22 mouse cellular contexts compared by ENCODE assay signal in the genomic region with DNA sequence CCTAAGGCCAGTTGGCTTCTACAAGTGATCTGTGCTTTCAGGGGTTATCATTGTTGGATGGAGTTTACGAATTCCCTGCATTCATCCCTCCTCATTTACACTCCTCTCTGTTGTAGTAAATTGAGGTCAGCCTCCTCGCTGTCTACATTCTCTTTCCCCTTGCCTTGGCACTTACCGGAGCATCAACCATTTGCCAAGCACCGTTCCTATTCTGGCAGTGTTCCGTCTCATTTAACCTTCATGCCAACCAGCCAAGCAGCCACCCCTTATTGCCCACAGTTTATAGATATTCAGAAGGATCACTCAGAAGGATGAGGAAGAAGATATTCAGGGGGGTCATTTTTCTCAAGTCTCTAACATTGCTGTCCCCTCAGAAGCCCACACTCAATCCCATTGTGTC.
DNase-seq lines count a peak whose midpoint lies in the region; ATAC-seq and TF ChIP-seq lines count a peak whose summit lies in the region.
"Had no signal": no experiment of that assay in that cellular context is flagged by ENCODE, and none has a peak within 500 bp of the region (broad histone marks: within the 10 kb centered on the region; RNA-seq: fewer than 3 reads in every experiment).

No protein-coding gene starts in this region.

- no peak for TF ChIP-seq POLR2A in brain, embryonic 14.5 days (IDR thresholded peaks at IDR 0.05; ENCODE audit: borderline replicate concordance, extremely low read depth, insufficient read depth, insufficient read length, poor library complexity, severe bottlenecking)

- H3K27me3 ChIP-seq in intestine, embryonic 14.5 days (replicated peaks; ENCODE audit: control insufficient read depth, insufficient read depth, low read length) = no peaks in the 10 kb centered on the region
- no peaks in the 10 kb centered on the region for H3K27me3 ChIP-seq in intestine, postnatal 0 days (replicated peaks; ENCODE audit: control insufficient read depth, insufficient read depth, low read length)
- no peaks in the 10 kb centered on the region for H3K27me3 ChIP-seq in liver, postnatal 0 days (ENCODE audit: insufficient read depth, low read length)
- H3K27me3 ChIP-seq: CH12.LX; hindbrain, embryonic 12.5 days; hindbrain, embryonic 15.5 days; intestine, embryonic 15.5 days had no signal

- H3K9ac ChIP-seq in intestine, embryonic 14.5 days (ENCODE audit: low read length) = no peak overlapping the region
- no peak overlapping the region for H3K9ac ChIP-seq in intestine, postnatal 0 days (ENCODE audit: low read depth, low read length)
- no peak overlapping the region for H3K9ac ChIP-seq in liver, postnatal 0 days (replicated peaks)
- H3K9ac ChIP-seq: hindbrain, embryonic 12.5 days; hindbrain, embryonic 15.5 days; intestine, embryonic 15.5 days had no signal

- no peaks in the 10 kb centered on the region for H3K36me3 ChIP-seq in intestine, embryonic 14.5 days (ENCODE audit: control insufficient read depth, insufficient read depth, low read length)
- no peaks in the 10 kb centered on the region for H3K36me3 ChIP-seq in intestine, postnatal 0 days (ENCODE audit: control insufficient read depth, insufficient read depth)
- no peaks in the 10 kb centered on the region for H3K36me3 ChIP-seq in liver, postnatal 0 days (replicated peaks; ENCODE audit: insufficient read depth, low read length)
- H3K36me3 ChIP-seq: G1E; hindbrain, embryonic 12.5 days; hindbrain, embryonic 15.5 days; intestine, embryonic 15.5 days had no signal

- H3K27ac ChIP-seq in intestine, embryonic 14.5 days (ENCODE audit: low read depth) = no peak overlapping the region
- H3K27ac ChIP-seq in intestine, postnatal 0 days (ENCODE audit: low read depth, low read length) = no peak overlapping the region
- H3K27ac ChIP-seq in liver, postnatal 0 days (ENCODE audit: low read depth) = no peak overlapping the region
- H3K27ac ChIP-seq: heart, adult 2 months; hindbrain, embryonic 12.5 days; hindbrain, embryonic 15.5 days; intestine, embryonic 15.5 days had no signal

- no peaks in the 10 kb centered on the region for H3K4me1 ChIP-seq in intestine, embryonic 14.5 days (replicated peaks; ENCODE audit: control insufficient read depth, insufficient read depth, low read length)
- no peaks in the 10 kb centered on the region for H3K4me1 ChIP-seq in intestine, postnatal 0 days (replicated peaks; ENCODE audit: control insufficient read depth, insufficient read depth, low read length)
- H3K4me1 ChIP-seq in liver, postnatal 0 days (ENCODE audit: insufficient read depth) = no peaks in the 10 kb centered on the region
- H3K4me1 ChIP-seq: hindbrain, embryonic 12.5 days; hindbrain, embryonic 15.5 days; intestine, embryonic 15.5 days had no signal

- H3K4me2 ChIP-seq in intestine, embryonic 14.5 days (ENCODE audit: low read length) = no peak overlapping the region
- H3K4me2 ChIP-seq in intestine, postnatal 0 days (replicated peaks; ENCODE audit: low read depth) = no peak overlapping the region
- H3K4me2 ChIP-seq in liver, postnatal 0 days (ENCODE audit: low read depth, low read length) = no peak overlapping the region
- H3K4me2 ChIP-seq: heart, embryonic 11.5 days; hindbrain, embryonic 12.5 days; hindbrain, embryonic 15.5 days; intestine, embryonic 15.5 days had no signal

- H3K9me3 ChIP-seq in intestine, embryonic 14.5 days (ENCODE audit: control insufficient read depth, low read length) = no peaks in the 10 kb centered on the region
- H3K9me3 ChIP-seq in intestine, postnatal 0 days (ENCODE audit: control insufficient read depth) = no peaks in the 10 kb centered on the region
- H3K9me3 ChIP-seq in liver, postnatal 0 days (ENCODE audit: low read length) = no peaks in the 10 kb centered on the region
- H3K9me3 ChIP-seq: G1E; hindbrain, embryonic 12.5 days; hindbrain, embryonic 15.5 days; intestine, embryonic 15.5 days had no signal

- no peak for TF ChIP-seq EP300 in liver, postnatal 0 days (IDR thresholded peaks at IDR 0.05; ENCODE audit: low read depth)

- peak; percentile 37 to 55 for DNase-seq in cerebellum, postnatal 14 days
- DNase-seq in cerebellum, postnatal 4 days (ENCODE audit: low spot score in 2 of 2) = no peak
- peak; percentile 28 for DNase-seq in intestine, embryonic 14.5 days (ENCODE audit: low spot score)
- peak; percentile 2 for DNase-seq in liver, postnatal 0 days
- no peak for DNase-seq in liver
- DNase-seq in brain, embryonic 14.5 days (ENCODE audit: low read depth) = peak; percentile 35
- DNase-seq: adrenal gland, adult 2 months; adrenal gland, postnatal 14 days; B cell, adult 2 months; cerebellum, adult 11-12 months; cerebellum, adult 9-10 months; cerebellum, postnatal 36 days; gastrocnemius, postnatal 25 days; heart, adult 2 months had no signal

- no peak for TF ChIP-seq CTCF in intestine, postnatal 0 days (IDR thresholded peaks at IDR 0.05; ENCODE audit: low read depth)
- TF ChIP-seq CTCF in liver, postnatal 0 days (IDR thresholded peaks at IDR 0.05; ENCODE audit: low read depth) = no peak
- no peak for TF ChIP-seq CTCF in brain, embryonic 14.5 days (IDR thresholded peaks at IDR 0.05; ENCODE audit: borderline replicate concordance, extremely low read depth, insufficient read depth, insufficient read length)

- no peak for ATAC-seq in intestine, embryonic 14.5 days (replicated peaks; ENCODE audit: low FRiP score, low TSS enrichment, low read depth)
- no peak for ATAC-seq in intestine, postnatal 0 days
- no peak for ATAC-seq in liver, postnatal 0 days
- ATAC-seq: forebrain, embryonic 14.5 days; intestine, embryonic 15.5 days had no signal

- H3K4me3 ChIP-seq in intestine, embryonic 14.5 days (ENCODE audit: low read depth, low read length) = no peak overlapping the region
- H3K4me3 ChIP-seq in intestine, postnatal 0 days (ENCODE audit: low read depth, low read length) = no peak overlapping the region
- H3K4me3 ChIP-seq in liver, postnatal 0 days (ENCODE audit: low read depth, low read length) = no peak overlapping the region
- H3K4me3 ChIP-seq: heart, adult 2 months; hindbrain, embryonic 12.5 days; hindbrain, embryonic 15.5 days; intestine, embryonic 15.5 days had no signal

- WGBS in intestine, embryonic 14.5 days = 86% methylated on average over 5 of the region's 5 CpGs
- WGBS in intestine, postnatal 0 days = 88% methylated on average over 5 of the region's 5 CpGs
- WGBS in liver, postnatal 0 days (ENCODE audit: insufficient replicate concordance) = 78% methylated on average over 5 of the region's 5 CpGs

Comparison
In these comparisons a context has a peak if more than half of its experiments do, and no peak if none do; other contexts are left out.
1. DNase-seq: peak in cerebellum, postnatal 14 days (2 of 2), intestine, embryonic 14.5 days (single experiment), liver, postnatal 0 days (single experiment) and brain, embryonic 14.5 days (single experiment); none in cerebellum, postnatal 4 days (0 of 2) and liver (single experiment).